Mouse (Mus musculus) lung, postnatal 4 days (tissue): ENCODE results near the gene Nefh.

Experiments used
- DNase-seq, 2 experiments: peaks; one replicate each; pipeline ENCODE4 v3.0.0; 2021

Gene Nefh

GRCm38 (mm10) chr11:4947813-4948174 lies at the start of gene Nefh:
TSS of gene Nefh (minus strand) at chr11:4948064.
- no peak for DNase-seq

DNA sequence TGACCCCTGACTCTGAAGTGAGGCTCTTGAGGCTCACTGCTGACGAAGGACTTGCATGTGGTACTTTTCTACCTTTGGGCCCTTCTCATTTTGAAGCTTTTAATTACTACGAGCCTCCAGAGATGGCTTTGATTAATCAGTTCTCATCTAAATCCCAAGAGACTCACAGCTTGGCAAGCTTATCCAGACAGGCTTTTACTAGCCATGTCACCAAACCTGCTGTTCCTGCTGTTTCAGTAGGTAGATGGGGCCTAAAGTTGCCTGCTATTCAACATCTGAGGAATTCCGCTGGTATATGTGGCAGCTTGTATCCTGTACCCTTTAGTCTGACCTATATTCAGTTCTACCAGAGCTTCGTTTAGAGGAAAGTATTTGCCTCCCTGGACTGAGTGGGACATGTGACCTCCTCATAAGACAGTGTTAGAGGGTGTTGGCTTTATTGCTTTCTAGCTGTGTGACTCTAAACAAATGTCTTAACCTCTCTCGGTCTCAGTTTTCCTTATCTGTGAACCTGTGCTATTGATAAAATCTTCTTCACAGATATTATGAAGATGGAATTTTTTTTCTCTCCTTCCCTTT lies 48.8 kb upstream of the Nefh start:
- no peak for DNase-seq

- no peak for DNase-seq
Measured at GRCm38 (mm10) chr11:4995676-4996075, 47.8 kb upstream of the Nefh start.

- DNase-seq, result no peak
Measured at GRCm38 (mm10) chr11:4992471-4992870, 44.6 kb upstream of the Nefh start.

GRCm38 (mm10) chr11:4989187-4989586 lies 41.3 kb upstream of the Nefh start:
- peak in 1 of 2 experiments; percentile 20 for DNase-seq

DNA sequence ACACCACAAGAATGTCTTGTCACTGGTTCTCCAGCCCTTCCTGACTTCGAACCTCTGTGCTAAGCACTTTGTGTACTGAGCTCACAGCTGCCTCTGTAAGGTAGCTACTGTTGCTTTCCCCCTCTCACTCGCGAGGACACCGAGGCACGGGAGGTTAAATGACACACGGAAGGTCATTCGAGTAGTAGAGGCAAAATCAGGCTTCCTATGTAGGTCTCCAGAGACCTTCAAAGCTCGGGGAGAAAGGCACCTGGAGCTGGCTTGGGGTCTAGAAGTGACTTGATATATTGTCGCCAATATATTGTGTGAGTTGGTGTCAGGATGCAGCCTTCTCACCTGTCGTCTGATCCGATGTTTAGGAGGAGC lies 39.6 kb upstream of the Nefh start:
- DNase-seq, result no peak

- peak; percentile 93 to 94 for DNase-seq
Measured at GRCm38 (mm10) chr11:4986695-4987486, 39.0 kb upstream of the Nefh start, which contains the start of gene Ap1b1. TSS of gene Ap1b1 (plus strand) at chr11:4986824.

DNA sequence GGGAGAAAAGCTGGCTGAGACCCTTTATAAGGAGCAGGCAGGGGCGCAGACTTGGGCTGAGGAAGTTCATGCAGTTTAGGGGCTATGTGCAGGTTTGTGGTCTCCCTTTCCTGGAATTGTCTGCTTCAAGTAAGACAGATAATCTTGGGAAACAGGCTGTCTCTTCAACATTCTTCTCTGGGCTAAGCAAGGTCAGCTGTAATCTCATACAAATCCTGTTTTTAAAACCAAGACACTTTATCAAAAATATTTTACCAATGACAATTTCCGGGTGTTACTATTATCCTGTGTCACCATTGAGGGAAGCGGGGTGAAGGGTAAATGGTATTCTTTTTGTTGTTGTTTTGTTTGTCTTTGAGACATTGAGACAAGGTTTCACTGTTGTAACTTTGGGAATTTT lies 36.9 kb upstream of the Nefh start:
- no peak for DNase-seq

- DNase-seq, result peak in 1 of 2 experiments; percentile 31
Measured at GRCm38 (mm10) chr11:4984249-4984648, 36.4 kb upstream of the Nefh start.

DNA sequence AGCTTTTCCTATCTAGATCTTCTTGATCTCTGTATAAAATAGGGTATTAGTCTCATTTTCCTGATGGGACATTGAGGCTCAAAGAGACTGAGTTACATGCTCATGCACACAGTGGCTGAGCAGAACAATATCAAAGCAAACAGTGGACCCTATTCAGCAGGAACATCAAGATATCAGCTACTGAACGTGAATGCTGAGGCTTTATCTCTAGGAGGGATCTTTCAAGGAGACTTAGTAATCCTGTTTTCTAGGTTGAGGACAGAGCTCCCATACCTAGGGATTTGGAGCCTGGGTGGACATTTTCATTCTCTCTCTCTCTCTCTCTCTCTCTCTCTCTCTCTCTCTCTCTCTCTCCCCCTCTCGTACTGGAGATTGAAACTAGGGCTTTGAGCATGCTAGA lies 35.7 kb upstream of the Nefh start:
- DNase-seq, result no peak

- DNase-seq, result no peak
Measured at GRCm38 (mm10) chr11:4983010-4983409, 35.1 kb upstream of the Nefh start.

- peak; percentile 57 to 82 for DNase-seq
Measured at GRCm38 (mm10) chr11:4975623-4976022, 27.8 kb upstream of the Nefh start.

DNA sequence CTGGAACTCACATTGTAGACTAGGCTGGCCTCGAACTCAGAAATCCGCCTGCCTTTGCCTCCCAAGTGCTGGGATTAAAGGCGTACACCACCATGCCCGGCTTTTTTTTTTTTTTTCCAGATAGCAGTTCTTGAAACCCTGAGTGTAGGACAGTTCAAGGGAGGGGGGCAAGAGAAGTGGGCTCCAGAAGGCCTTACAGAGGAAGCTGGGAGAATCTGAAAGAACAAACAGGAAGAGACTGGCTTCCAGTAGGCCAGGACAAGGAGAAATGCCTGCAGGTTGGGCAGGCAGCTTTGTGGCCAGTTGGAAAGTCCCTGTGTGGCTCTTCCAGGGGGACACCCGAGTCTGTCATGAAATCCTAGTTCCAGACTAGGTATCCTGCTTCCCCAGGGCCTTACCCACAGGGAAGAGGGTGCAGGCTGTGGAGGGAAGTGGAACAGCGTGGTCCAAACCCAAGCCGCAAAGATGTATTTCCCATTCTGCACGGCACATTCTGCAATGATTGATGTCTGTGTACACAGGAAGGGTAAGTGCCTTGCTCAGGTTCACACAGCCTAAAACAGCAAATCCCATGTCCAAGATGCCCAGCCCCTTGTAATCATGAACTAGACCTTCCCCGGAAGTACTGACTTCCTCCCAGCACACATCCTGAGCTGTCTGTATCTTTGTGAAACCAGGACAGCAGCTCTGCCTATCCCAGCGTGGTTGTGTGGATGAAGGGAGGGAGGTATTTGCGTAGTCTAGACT lies 26.7 kb upstream of the Nefh start:
- peak; percentile 32 to 55 for DNase-seq

GRCm38 (mm10) chr11:4973871-4974256 lies 26.0 kb upstream of the Nefh start:
- DNase-seq, result no peak

DNA sequence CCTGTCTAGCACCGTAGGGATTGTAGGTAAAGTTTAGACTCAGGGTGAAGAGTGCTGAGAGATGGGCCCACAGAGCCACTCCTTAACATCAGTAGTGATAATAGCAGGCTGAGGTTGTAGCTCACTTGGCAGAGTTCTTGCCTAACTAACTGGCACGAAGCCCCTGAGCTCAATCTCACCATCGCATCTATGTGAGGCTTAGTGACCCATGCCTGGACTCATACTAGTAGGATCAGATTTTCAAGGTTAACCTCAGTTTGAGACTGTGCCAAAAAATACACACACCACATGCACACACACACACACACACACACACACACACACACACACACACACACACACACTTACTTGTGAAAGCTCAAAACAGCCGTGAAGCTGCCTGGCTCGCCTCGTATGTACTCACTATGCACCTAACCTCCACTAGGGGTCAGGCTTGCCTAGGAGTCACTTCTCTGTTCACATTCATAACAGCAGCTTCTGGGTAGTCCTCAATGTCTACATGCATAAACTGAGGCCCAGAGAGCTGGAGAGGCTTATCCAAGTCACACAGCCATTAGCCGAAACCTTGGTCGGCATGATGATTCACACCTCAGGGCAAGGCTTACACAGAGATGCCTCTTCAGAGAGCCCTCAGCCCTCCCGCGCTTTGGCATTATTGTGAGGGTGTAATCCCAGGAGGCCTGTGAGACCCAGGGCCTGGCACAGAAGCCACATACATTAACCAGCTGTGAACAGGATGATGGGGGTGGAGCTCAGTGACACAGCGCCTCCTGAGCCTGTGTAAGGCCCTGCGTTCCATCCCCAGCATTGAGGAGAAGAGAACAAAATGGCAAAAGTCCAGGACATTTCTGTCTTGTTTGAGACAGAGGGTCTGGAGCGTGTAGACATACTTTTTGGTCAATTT lies 25.4 kb upstream of the Nefh start:
- DNase-seq, result peak in 1 of 2 experiments; percentile 67

- peak in 1 of 2 experiments; percentile 54 for DNase-seq
Measured at GRCm38 (mm10) chr11:4968376-4968775, 20.5 kb upstream of the Nefh start.

DNA sequence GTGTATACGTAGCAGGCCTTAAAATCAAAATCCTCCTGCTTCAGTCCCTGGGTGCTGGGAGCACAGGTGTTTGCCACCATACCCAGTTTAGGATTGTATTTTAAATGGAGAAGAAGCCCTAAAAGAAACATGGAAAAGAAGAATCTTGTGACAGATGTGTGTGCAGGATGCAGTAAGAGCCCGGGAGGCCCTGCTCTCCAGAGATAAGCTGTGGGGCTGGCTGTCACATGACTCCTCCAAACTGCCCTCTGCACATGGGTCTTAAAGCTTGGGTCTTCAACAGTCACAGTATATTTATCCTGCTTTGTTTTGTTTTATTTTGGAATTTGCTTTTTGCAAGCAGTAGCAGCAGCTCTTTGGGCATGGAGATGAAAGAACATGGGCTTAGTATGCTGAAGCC lies 19.7 kb upstream of the Nefh start:
- no peak for DNase-seq

- DNase-seq, result no peak
Measured at GRCm38 (mm10) chr11:4966888-4967287, 19.0 kb upstream of the Nefh start.

- no peak for DNase-seq
Measured at GRCm38 (mm10) chr11:4966325-4966724, 18.5 kb upstream of the Nefh start.

GRCm38 (mm10) chr11:4963099-4963808 lies 15.4 kb upstream of the Nefh start:
- DNase-seq, result no peak

DNA sequence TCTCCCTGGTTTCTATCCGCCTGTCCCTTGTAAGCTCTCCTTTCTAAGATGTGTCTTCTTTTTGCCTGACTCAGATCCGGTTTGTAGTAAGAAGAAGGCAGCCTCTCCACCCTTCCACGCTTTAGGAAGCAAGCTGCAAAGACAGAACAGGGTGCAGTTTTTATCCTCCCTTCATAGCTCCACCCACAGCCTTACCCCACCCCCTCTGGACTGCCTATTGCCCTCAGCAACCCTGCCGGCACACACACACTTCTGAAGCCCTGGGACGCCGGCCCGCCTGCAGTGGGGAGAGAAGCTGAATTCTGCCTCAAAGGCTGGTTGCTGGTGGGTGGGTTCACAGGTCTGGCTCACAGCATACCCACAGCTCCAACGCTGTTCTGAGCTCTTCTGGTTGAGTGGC lies 6.1 kb upstream of the Nefh start:
- DNase-seq, result no peak

DNA sequence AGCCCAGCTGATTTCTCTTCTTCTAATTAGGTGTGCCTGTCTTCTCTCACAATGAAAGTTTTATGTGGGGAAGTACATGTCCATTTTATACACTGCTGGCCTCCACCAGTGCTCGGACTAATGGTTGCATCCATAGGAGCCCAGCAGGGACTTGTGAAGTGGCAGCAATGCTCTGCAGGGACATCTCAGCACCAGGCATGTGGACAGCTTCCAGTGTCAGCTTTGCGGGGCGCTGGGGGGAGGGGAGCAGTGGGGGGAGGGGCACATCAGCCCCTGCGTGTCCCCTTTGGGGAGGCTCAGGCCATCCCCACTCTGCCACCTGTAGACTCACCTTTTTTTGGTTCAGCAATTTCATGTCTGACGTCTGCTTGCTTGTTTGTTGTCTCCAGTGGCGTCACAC lies 5.5 kb upstream of the Nefh start:
- no peak for DNase-seq
